Mouse (Mus musculus) olfactory bulb, adult 2 months (tissue): ENCODE data around the gene Best3. TPM values are rescaled to one million over a fixed set of nuclear protein-coding genes. Genes with fewer than 3 reads are reported as not detected.

ENCODE experiments used
- H3K27ac ChIP-seq: fragments of 200-500 bp; 2 replicates; pipeline ENCODE4 v1.5.1; 2012; ENCODE audit warnings: low read depth, low read length; ENCODE audit not compliant: insufficient read depth
- H3K4me1 ChIP-seq: fragments of 200-500 bp; 2 replicates; pipeline ENCODE4 v1.6.1; 2012; ENCODE audit warnings: low read length; ENCODE audit not compliant: control insufficient read depth, insufficient read depth
- H3K4me3 ChIP-seq: fragments of 200-500 bp; 2 replicates; pipeline ENCODE4 v1.5.1; 2012; ENCODE audit warnings: mild to moderate bottlenecking, low read depth, low read length, moderate library complexity; ENCODE audit not compliant: insufficient read depth
- CTCF ChIP-seq: fragments of 200-500 bp; IDR thresholded peaks from 2 replicates; pipeline ENCODE4 v1.5.1; 2012; ENCODE audit warnings: low read depth, mild to moderate bottlenecking, low read length, moderate library complexity; ENCODE audit not compliant: insufficient read depth
- POLR2A ChIP-seq: fragments of 200-500 bp; IDR thresholded peaks from 2 replicates; pipeline ENCODE4 v1.6.1; 2012; ENCODE audit warnings: mild to moderate bottlenecking, low read depth, low read length, moderate library complexity; ENCODE audit not compliant: insufficient read depth
- WGBS: fragments of 180-500 bp; shearing (Covaris S2); methylation state at CpG from one replicate; pipeline ENCODE4 v1.1.7; 2018; 5-methylcytosine and 5-hydroxymethylcytosine counted together
- polyA plus RNA-seq: library from polyadenylated mRNA; stranded (reverse); fragments of >200 nt; gene quantifications from 2 replicates; pipeline ENCODE4 v1.2.4, GENCODE M21; 2012; ENCODE audit warnings: low replicate concordance; ENCODE audit not compliant: missing spikeins, insufficient read depth, insufficient read length

The Best3 gene
- polyA plus RNA-seq, 1 experiment: not detected

DNA sequence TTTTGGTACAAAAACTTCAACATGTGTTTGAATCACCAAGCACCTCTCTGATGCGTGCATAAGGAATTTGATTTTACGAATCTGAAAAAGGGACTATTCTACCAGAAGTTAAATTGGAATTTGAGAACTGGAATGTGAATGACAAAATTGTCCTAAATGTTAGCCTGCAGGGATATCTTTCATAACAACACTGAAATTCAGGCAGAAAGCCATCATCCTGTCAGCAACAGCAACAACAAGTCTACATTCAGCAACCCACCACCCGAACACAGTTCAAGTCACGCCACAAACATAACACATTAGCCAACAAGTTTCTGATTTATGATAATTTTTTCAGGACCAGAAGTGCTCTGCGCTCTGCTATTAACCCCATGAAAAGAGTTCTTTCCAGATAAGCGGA is 30.9 kb upstream of the Best3 start:
- 98% methylated on average over 6 of the region's 6 CpGs for WGBS
- Histone ChIP-seq H3K4me3 (no peak overlapping the region), H3K27ac (no peak overlapping the region), H3K4me1 (no peaks in the 10 kb centered on the region)
- no peak for TF ChIP-seq POLR2A

DNA sequence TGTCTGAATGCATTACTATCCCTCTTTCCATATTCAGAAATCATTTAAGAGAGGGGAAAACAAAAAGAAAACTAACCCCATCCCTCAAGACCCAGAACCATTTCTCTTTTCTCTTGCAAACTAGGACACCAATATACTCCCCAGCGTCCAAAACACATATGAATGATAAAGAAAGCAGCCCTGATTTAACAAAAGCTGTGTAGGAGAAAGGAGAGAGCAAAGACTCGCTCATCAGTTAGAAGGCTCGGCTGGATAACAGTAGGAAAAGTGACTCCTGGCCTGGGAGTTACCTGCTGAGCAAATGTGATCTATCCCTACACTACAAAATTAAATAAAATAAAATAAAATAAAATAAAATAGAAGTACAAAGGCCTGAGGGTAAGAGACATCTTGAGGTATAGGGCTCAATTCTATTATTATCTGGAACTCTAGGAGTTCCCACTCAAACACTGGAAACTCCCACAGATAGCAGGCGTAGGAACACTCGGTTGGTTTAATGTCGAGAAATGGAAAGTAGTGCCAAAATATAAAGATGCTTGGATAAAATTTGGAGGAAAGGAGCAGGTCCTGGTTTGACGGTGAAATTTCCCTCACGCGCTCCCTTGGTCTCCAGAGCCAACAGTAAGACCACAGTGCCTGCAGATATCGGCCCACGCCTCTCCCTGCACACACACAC is 29.5 kb upstream of the Best3 start:
- TF ChIP-seq CTCF (no peak), POLR2A (no peak)
- Histone ChIP-seq H3K4me3 (no peak overlapping the region), H3K27ac (no peak overlapping the region), H3K4me1 (no peaks in the 10 kb centered on the region)
- 88% methylated on average over 11 of the region's 11 CpGs for WGBS

DNA sequence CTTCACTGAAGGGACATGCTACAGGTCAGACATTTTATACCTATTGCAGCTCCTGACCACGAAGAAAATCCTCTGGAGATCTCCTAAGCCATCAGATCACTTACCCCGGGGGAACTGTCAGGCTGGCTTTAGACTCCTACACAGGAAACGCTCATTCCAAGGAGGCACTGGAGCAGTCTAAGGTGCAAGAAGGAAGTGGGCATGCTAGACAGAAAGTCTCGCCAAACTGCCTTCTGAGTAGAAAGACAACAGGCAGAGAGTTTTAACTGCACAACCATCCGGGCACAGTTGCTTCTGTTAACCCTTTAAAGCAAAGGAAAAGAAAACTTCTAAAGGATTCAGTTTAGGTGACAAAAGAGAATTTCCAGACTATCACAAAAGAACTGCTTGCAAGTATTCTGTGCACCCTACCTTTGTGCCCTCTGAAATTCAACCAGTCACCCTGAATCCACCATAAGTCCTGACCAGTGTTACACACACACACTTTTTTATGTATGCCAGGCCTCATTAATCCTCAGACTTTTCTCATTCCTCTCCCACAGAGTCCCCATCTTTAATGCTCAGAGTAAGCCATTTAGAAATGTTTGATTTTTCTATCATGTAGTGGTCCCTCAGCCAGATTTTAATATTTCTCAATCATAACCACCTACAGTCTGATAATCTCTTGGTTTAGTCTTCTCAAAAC is 28.1 kb upstream of the Best3 start:
- 49% methylated on average over 5 of the region's 5 CpGs for WGBS
- TF ChIP-seq CTCF: no peak
- no peak for TF ChIP-seq POLR2A
- Histone ChIP-seq H3K4me3 (no peak overlapping the region), H3K4me1 (no peaks in the 10 kb centered on the region), H3K27ac (no peak overlapping the region)

GRCm38 (mm10) chr10:116962152-116962551 is 24.0 kb upstream of the Best3 start:
- TF ChIP-seq POLR2A: no peak
- TF ChIP-seq CTCF: no peak
- Histone ChIP-seq H3K4me1 (no peaks in the 10 kb centered on the region), H3K4me3 (no peak overlapping the region), H3K27ac (no peak overlapping the region)
- 89% methylated on average over 14 of the region's 14 CpGs for WGBS

GRCm38 (mm10) chr10:116962803-116963202 is 23.3 kb upstream of the Best3 start:
- no peaks in the 10 kb centered on the region for H3K4me1 ChIP-seq
- 61% methylated on average over 17 of the region's 17 CpGs for WGBS
- no peak overlapping the region for H3K27ac ChIP-seq

DNA sequence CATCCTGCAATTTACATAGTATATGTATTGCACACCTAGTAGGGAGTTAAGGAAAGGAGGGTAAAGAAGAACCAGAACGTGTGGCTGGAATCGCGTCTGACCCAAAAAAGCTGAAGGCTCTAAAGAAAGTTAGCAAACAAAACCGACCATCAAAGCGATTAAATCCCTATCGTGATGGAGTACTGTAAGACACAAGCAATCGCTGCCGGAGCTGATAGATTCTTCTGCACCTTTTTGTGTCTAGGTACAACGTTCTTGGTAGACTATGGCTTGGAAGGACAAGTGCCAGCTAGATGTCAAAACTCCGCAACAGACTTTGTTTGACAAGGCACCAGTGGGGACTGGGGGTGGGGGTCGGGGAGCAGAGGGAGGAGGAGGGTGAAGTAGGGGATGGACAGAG is 22.0 kb upstream of the Best3 start:
- WGBS: 79% methylated on average over 11 of the region's 11 CpGs
- H3K4me1 ChIP-seq: no peaks in the 10 kb centered on the region

More at GRCm38 (mm10) chr10:116962803-116963202, 23.3 kb upstream of the Best3 start:
- TF ChIP-seq CTCF: no peak
- TF ChIP-seq POLR2A: no peak
- no peak overlapping the region for H3K4me3 ChIP-seq

DNA sequence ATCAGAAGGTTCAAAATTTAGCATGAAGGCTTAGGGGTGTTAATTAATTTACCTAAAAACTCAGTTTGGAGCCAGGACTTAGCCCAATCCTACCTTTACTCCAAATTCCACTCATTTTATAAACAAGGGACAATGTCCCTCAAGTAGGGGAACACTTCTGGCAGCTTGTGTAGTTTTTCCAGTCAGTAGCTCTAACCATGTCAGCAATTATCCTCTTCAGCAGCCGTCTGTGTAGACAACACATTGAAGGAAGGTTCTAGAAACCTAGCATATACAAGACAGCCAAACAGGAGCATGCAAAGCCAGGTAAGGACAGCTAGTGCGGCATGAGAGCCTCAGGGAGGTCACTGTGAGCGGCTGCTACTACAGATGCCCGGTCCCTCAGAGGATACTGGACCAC is 21.5 kb upstream of the Best3 start:
- 90% methylated on average over 4 of the region's 4 CpGs for WGBS
- TF ChIP-seq POLR2A: no peak
- no peak for TF ChIP-seq CTCF
- no peaks in the 10 kb centered on the region for H3K4me1 ChIP-seq
- no peak overlapping the region for H3K27ac ChIP-seq
- H3K4me3 ChIP-seq: no peak overlapping the region

More for the DNA sequence above, 22.0 kb upstream of the Best3 start:
- no peak overlapping the region for H3K27ac ChIP-seq
- H3K4me3 ChIP-seq: no peak overlapping the region
- no peak for TF ChIP-seq CTCF
- no peak for TF ChIP-seq POLR2A

- no peak for TF ChIP-seq POLR2A
- TF ChIP-seq CTCF: no peak
- WGBS: 80% methylated on average over 5 of the region's 5 CpGs
- Histone ChIP-seq H3K27ac (no peak overlapping the region), H3K4me1 (no peaks in the 10 kb centered on the region), H3K4me3 (no peak overlapping the region)
Measured at GRCm38 (mm10) chr10:116965297-116965696, 20.8 kb upstream of the Best3 start.

- no peak for TF ChIP-seq POLR2A
- TF ChIP-seq CTCF: no peak
- Histone ChIP-seq H3K4me1 (no peaks in the 10 kb centered on the region), H3K4me3 (no peak overlapping the region), H3K27ac (no peak overlapping the region)
- WGBS: 82% methylated on average over 6 of the region's 6 CpGs
Measured at GRCm38 (mm10) chr10:116966065-116966464, 20.0 kb upstream of the Best3 start.
